Mouse (Mus musculus) erythroblast, embryonic 14.5 days (primary cell): ENCODE measurements at regions not wholly inside any gene's neighbourhood (a gene's known extent, or its start where the extent isn't known, plus 50 kb on each side); places are given as distances from the start of the nearest gene placed in this dataset.

Experiments
- H3K27me3 ChIP-seq: 2 replicates; pipeline ENCODE4 v1.6.1; 2012; ENCODE audit warnings: inconsistent platforms; ENCODE audit not compliant: control insufficient read depth
- H3K36me3 ChIP-seq: 2 replicates; pipeline ENCODE4 v1.6.1; 2012; ENCODE audit warnings: mild to moderate bottlenecking, inconsistent platforms; ENCODE audit not compliant: control insufficient read depth
- H3K4me1 ChIP-seq: 2 replicates; pipeline ENCODE4 v1.6.1; 2012; ENCODE audit warnings: inconsistent platforms; ENCODE audit not compliant: control insufficient read depth
- H3K4me3 ChIP-seq: replicated peaks from 2 replicates; pipeline ENCODE3; 2012; ENCODE audit warnings: moderate library complexity, mild to moderate bottlenecking, inconsistent platforms
- H3K9me3 ChIP-seq: 2 replicates; pipeline ENCODE4 v1.6.1; 2012; ENCODE audit warnings: low read length, inconsistent platforms, mixed read lengths; ENCODE audit not compliant: control insufficient read depth
- GATA1 ChIP-seq: IDR thresholded peaks from 2 replicates; pipeline ENCODE4 v1.6.1; 2012; ENCODE audit warnings: low read length, inconsistent platforms, mixed read lengths
- TAL1 ChIP-seq: IDR thresholded peaks from 3 replicates; pipeline ENCODE4 v1.6.1; 2012; ENCODE audit warnings: low read length, inconsistent platforms, mixed read lengths

DNA sequence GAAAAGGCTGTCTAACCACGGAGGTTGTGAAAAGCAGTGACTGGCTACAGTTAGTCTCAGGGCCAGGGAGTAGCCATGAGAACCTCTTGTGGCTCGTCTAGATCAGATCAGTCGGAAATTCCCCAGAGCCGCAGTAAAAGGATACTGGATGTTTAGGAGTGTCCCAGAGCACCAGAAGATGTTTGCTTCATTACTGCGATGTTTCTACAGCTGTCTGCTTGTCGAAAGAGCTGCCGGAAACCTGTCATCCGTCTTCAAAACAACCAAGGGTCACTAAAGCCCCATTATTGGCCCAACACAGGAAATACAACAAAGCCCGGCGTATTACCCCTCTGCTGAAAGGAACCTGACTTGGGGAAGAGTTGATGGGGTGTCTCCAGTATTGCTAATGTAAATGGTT, 245.2 kb upstream of the 1700056E22Rik start:
- H3K4me1 ChIP-seq: no peaks in the 10 kb centered on the region
- H3K27me3 ChIP-seq: no peaks in the 10 kb centered on the region
- H3K36me3 ChIP-seq: no peaks in the 10 kb centered on the region
- H3K9me3 ChIP-seq: no peaks in the 10 kb centered on the region
- H3K4me3 ChIP-seq: no peak overlapping the region
- TF ChIP-seq TAL1: no peak
- no peak for TF ChIP-seq GATA1

DNA sequence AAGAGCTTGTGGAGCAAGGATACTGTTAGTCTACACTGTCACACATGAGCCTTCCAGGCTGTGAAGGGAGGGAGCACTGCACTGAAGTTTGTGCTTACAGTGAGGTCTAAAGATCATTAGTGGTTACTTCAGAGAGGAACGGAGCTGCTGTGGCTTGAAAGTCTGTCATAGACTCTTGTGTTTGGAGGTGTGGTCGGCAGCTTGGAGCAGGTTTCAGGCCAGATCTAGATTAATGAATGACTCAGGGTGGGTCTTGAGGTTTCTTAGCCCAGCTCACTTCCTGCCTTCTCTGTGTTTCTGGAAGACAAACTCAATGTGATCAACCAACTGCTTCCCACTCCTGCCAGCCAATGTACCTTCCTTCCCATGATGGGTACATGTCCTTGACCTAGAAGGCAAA, 242.9 kb upstream of the 1700056E22Rik start:
- Histone ChIP-seq H3K36me3 (no peaks in the 10 kb centered on the region), H3K4me1 (no peaks in the 10 kb centered on the region), H3K27me3 (no peaks in the 10 kb centered on the region), H3K9me3 (no peaks in the 10 kb centered on the region), H3K4me3 (no peak overlapping the region)
- TF ChIP-seq TAL1 (no peak), GATA1 (no peak)

DNA sequence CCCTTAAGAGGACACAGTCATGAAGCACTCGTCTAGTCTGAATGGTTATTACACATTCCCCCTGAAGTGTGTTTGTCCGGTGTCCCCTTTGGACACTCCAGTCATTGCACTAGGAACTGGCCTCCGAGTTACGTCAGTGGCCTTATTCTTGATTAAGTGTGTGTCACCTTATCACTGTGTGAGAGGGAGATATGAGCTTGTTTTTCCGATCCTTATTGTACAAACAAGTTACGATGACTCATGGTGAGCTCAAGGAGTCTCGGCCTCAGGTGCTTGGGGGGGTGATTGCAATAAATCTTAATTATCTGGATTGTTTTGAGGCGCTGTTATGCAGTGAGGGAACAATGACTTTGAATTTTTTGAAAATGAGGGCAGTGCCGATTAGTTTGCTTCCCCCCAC, 241.8 kb upstream of the 1700056E22Rik start:
- Histone ChIP-seq H3K36me3 (no peaks in the 10 kb centered on the region), H3K4me1 (no peaks in the 10 kb centered on the region), H3K4me3 (no peak overlapping the region), H3K27me3 (no peaks in the 10 kb centered on the region), H3K9me3 (no peaks in the 10 kb centered on the region)
- no peak for TF ChIP-seq GATA1
- no peak for TF ChIP-seq TAL1

DNA sequence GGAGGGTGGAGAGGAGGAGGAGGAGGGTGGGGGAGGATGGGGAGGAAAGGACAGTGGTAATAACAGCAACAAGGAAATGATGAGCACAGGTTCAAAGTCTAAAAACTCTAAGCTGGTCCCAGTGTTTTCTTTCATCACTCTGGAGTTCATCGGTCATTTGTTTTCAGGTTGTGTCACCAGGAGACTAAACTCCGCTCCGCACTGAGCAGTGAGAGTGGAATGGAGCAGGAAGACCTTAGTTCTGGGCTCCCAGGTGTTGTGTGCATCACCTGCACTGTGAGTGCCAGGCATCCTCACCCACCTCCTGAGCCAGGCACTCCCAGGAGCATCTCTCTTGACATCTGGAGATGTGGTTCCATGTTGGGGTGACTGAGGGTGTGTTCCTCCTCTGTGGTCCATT, 241.3 kb upstream of the 1700056E22Rik start:
- no peak overlapping the region for H3K4me3 ChIP-seq
- no peaks in the 10 kb centered on the region for H3K9me3 ChIP-seq
- no peaks in the 10 kb centered on the region for H3K36me3 ChIP-seq
- H3K4me1 ChIP-seq: no peaks in the 10 kb centered on the region
- H3K27me3 ChIP-seq: no peaks in the 10 kb centered on the region
- TF ChIP-seq TAL1 (no peak), GATA1 (no peak)

DNA sequence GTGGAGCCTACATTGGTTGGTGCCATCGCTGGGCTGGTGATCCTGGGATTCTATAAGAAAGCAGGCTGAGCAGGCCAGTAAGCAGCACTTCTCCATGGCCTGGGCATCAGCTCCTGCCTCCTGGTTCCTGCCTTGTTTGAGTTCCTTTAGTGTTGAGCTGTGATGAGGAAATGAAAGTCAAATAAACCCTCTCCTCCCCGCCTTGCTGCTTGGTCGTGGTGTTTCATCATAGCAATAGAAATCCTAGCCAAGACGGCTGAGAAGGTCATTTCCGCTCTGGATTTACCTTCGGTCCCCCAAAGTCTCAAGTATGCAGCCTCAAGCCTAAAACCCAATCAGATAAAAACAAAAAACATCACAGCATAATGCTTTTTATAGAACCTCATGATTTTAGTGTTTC, 240.6 kb upstream of the 1700056E22Rik start:
- Histone ChIP-seq H3K36me3 (no peaks in the 10 kb centered on the region), H3K4me1 (no peaks in the 10 kb centered on the region), H3K27me3 (no peaks in the 10 kb centered on the region), H3K9me3 (no peaks in the 10 kb centered on the region), H3K4me3 (no peak overlapping the region)
- no peak for TF ChIP-seq TAL1
- TF ChIP-seq GATA1: no peak

DNA sequence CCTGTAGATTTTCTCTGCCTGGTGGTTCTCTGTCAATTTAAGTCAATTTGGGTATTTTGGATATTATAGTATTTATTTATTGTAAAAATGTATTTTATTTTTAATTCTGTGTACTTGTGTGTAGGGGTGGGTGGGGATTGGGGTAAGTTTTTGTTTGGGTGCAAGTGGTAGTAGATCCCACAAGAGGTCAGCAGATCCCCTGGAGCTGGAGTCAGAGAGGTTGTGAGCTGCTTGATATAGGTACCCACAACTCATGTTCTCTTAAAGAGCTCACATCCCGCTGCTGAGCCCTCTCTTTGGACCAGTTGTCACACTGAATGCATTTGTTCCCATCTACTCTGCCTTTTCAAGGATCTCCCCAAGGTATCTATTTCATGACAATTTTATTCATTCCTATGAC, 239.6 kb upstream of the 1700056E22Rik start:
- no peaks in the 10 kb centered on the region for H3K4me1 ChIP-seq
- no peak for TF ChIP-seq GATA1
- no peak for TF ChIP-seq TAL1
- no peak overlapping the region for H3K4me3 ChIP-seq
- no peaks in the 10 kb centered on the region for H3K9me3 ChIP-seq
- no peaks in the 10 kb centered on the region for H3K36me3 ChIP-seq
- H3K27me3 ChIP-seq: no peaks in the 10 kb centered on the region

DNA sequence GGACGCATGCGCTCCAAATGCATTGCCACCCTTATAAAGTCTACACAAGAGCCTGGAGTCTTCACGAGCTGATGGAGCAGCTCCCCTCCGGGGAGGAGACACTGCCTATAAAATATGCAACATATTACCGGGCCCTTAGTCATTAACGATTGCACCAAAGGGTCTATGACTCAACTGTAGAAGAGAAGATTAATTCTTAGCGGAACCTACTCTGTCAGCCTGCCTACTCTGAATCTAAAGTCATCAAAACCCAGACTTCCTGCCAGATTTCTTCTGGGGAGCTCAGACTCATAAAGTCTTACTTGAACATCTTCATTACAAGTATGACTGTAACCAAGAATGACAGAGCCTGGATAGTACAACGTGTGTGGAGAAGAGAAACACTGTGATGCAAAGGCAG, 237.2 kb upstream of the 1700056E22Rik start:
- Histone ChIP-seq H3K9me3 (no peaks in the 10 kb centered on the region), H3K27me3 (no peaks in the 10 kb centered on the region), H3K36me3 (no peaks in the 10 kb centered on the region), H3K4me3 (no peak overlapping the region), H3K4me1 (no peaks in the 10 kb centered on the region)
- TF ChIP-seq GATA1 (no peak), TAL1 (no peak)

DNA sequence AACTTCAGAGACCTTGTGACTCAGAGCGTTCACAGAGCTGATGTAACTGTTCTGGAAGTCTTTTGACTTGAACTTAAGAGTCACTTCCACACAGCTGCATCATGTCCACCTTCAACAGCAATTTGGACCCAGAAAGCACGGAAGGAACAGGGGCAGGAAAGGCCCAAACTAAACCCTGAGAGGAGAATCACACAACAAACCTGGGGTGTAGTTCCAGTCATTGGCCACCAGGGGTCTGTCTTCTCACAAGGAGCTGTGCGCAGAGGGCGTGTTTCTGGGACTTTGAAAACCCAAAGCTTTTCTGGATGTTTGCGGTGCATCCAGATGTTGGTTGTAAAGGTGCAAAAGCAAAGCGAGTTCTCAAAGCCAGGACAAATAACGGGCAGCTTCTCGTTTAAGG, 231.9 kb upstream of the 1700056E22Rik start:
- no peaks in the 10 kb centered on the region; the same call in 1 of the 2 replicates for H3K9me3 ChIP-seq
- no peaks in the 10 kb centered on the region for H3K27me3 ChIP-seq
- H3K36me3 ChIP-seq: no peaks in the 10 kb centered on the region
- H3K4me3 ChIP-seq: no peak overlapping the region
- no peaks in the 10 kb centered on the region for H3K4me1 ChIP-seq
- TF ChIP-seq GATA1 (no peak), TAL1 (no peak)

DNA sequence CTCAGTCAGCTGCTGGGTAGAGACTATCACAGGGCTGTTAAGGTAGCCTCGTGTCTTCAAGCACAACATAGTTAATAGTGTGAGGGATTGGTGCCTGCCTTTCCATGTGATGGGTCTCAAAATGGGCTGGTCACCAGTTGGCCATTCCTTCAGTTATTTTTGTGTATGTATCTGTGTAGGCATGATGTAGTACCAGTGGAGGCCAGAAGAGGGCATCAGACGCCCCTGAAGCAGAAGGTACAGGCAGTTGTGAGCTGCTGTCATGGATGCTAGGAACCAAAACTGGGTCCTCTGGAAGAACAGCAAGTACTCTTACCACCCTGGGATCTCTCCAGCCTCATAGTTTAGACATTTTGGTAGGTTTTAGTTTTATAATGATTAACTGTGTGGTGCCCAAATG, 228.9 kb upstream of the 1700056E22Rik start:
- Histone ChIP-seq H3K36me3 (no peaks in the 10 kb centered on the region), H3K27me3 (no peaks in the 10 kb centered on the region), H3K9me3 (no peaks in the 10 kb centered on the region; the same call in 1 of the 2 replicates), H3K4me1 (no peaks in the 10 kb centered on the region), H3K4me3 (no peak overlapping the region)
- no peak for TF ChIP-seq GATA1
- TF ChIP-seq TAL1: no peak

DNA sequence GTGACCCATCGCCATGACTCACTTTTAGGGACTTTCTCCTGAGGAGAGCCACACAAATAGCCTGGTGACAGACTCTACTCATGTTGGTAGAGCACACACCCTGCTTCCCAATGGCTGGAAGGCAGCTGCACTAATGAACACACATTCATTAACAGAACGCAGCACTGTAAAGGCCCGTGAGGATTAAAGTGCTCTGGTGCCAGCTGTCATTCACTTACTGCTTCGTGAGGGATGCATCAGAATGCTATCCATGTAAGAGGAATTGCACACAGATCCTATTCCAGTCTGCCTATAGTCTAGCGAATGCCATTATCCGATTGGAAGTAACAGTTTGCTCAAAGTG, 227.3 kb upstream of the 1700056E22Rik start:
- H3K4me3 ChIP-seq: no peak overlapping the region
- H3K36me3 ChIP-seq: no peaks in the 10 kb centered on the region
- no peaks in the 10 kb centered on the region for H3K4me1 ChIP-seq
- no peaks in the 10 kb centered on the region; the same call in 1 of the 2 replicates for H3K9me3 ChIP-seq
- TF ChIP-seq GATA1: no peak
- TF ChIP-seq TAL1: no peak
- no peaks in the 10 kb centered on the region for H3K27me3 ChIP-seq

DNA sequence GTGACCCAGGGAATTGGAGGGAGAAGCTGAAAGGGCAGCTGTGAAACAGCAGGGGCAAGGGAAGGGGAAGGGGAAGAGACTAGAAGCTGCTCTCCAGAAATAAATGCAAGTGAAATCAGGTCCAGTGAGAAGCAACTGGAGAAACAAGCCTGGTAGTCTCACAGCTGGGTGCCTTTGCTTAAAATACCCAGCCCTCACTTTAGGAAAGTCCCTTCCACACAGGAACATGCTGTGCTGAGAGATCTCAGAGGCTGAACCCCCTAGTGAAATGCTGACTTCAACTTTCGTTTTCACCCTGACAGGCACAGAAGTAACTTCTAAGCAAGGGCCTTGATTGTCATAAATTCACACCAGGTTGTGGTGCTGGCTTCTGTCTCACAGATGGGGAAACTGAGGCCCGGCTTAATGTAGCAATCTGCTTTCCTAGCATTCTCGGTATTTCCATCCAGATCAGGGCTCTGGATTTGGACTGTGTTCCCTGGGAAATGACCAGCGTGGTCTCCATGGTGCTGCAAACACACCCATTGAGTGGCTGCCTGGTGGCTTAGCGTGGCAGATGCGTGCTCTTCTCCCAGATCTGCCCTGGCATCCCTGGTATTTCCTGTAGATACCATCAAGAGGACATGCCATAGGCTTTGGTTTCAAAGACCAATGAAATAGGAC, 226.8 kb upstream of the 1700056E22Rik start:
- no peak for TF ChIP-seq GATA1
- TF ChIP-seq TAL1: no peak
- Histone ChIP-seq H3K4me3 (no peak overlapping the region), H3K27me3 (no peaks in the 10 kb centered on the region), H3K36me3 (no peaks in the 10 kb centered on the region), H3K9me3 (no peaks in the 10 kb centered on the region; the same call in 1 of the 2 replicates), H3K4me1 (no peaks in the 10 kb centered on the region)
